Mouse (Mus musculus): Measurements from ENCODE around the gene Cog4. TPM values are rescaled to one million over a fixed set of nuclear protein-coding genes. Genes with fewer than 3 reads are reported as not detected.
A peak's percentile ranks its signal among the peaks of the same experiment; 100 is the strongest.

Cog4 gene
- total and polyA plus RNA-seq, 2 experiments from 2014 or later: 45.3 to 50.5 TPM

DNA sequence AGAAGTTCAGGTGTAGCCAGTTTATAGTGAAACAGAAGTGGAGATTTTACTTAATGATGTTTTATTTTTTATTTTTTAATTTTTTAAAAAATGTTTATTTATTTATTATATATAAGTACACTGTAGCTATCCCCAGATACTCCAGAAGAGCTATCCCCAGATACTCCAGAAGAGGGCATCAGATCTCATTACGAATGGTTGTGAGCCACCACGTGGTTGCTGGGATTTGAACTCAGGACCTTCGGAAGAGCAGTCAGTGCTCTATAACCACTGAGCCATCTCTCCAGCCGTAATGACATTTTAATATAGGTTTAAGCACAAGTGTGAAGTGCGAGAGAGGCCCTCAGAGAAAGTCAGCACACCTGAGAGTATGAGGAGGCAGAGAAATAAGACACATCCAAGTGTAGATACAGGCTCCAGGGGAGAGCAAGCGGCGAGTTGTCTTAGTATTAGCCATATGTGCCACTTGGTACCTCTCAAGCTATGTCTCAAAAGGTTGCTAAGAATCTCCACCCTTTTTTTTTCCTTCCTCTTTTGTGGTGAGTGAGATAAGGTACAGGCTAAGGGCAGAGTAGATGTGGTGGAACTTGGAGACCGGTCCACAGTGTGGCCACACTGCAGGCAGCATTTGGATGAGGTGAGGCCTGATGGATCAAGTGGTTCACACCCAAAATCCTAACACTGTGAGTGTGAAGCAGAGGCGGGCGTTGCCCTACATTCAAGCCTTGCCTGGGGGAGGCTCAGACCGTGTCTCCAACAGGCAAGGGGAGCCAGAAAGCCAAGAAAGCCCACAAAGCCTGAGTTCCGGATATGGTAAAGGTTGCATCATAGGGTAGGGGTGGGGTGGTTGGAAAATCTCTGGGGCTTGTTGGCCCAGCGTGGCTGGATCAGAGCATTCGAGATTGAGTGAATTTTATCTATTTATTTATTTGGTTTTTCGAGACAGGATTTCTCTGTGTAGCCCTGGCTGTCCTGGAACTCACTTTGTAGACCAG lies 65.5 kb downstream of the Cog4 start:
- Histone ChIP-seq H3K36me3 (ENCODE audit: insufficient read depth) (no peaks in the 10 kb centered on the region), H3K4me3 (ENCODE audit: low read depth, low read length) (no peak overlapping the region), H3K27me3 (ENCODE audit: insufficient read depth, low read length) (no peaks in the 10 kb centered on the region), H3K4me2 (ENCODE audit: low read depth) (no peak overlapping the region), H3K9me3 (ENCODE audit: low read length) (no peaks in the 10 kb centered on the region), H3K4me1 (ENCODE audit: insufficient read depth) (no peaks in the 10 kb centered on the region), H3K27ac (ENCODE audit: low read depth, low read length) (no peak overlapping the region), H3K9ac (no peak overlapping the region)
- WGBS: 87% methylated on average over 15 of the region's 15 CpGs
- no peak for ATAC-seq
- TF ChIP-seq CTCF (IDR thresholded peaks at IDR 0.05; ENCODE audit: low read depth): no peak
- DNase-seq: no peak

DNA sequence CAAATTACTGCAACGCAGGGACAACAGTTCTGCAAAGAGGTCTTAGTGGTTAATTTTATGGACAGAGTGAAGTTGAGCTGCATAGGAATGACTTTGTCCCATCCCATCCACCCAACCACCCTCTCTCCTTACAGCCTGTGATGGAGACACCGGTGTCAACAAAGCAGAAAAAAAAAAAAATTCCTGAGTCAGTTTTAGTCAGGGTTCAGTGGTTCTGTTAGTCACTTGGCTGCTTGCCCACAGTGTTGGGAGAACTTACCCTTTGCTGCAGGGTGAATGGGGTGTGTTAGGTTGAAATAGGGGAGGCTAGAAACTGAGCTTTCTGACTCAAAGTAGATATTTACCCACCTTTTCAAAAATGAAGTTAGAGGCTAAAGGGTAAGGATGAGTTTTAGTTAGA lies 71.0 kb downstream of the Cog4 start:
- Histone ChIP-seq H3K9me3 (ENCODE audit: low read length) (no peaks in the 10 kb centered on the region), H3K9ac (no peak overlapping the region), H3K4me2 (ENCODE audit: low read depth) (no peak overlapping the region), H3K4me3 (ENCODE audit: low read depth, low read length) (no peak overlapping the region), H3K36me3 (ENCODE audit: insufficient read depth) (no peaks in the 10 kb centered on the region), H3K4me1 (ENCODE audit: insufficient read depth) (peaks cover 14% of the 10 kb centered on the region), H3K27ac (ENCODE audit: low read depth, low read length) (no peak overlapping the region), H3K27me3 (ENCODE audit: insufficient read depth, low read length) (no peaks in the 10 kb centered on the region)
- DNase-seq (no peak), ATAC-seq (no peak)
- TF ChIP-seq CTCF (IDR thresholded peaks at IDR 0.05; ENCODE audit: low read depth): no peak
- WGBS: 58% methylated on average over 2 of the region's 2 CpGs

DNA sequence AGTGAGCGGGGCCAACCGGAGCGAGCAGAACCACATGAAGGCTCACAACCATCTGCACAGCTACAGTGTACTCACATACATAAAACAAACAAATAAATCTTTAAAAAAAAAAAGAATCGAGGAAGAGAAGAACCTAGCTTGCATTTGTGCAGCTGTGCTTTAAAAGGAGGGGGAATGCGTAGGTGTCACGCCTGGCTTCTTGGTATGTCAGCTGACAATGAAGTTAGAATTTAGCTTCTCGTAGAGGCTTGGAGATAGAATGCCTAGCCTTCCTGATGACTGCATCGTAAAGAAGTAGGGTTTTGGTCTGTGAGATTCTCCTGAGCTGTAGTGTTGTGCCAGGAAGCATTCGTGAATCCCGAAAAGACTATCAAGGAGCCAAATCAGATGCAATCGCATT lies 71.6 kb downstream of the Cog4 start:
- H3K9me3 ChIP-seq (ENCODE audit: low read length): no peaks in the 10 kb centered on the region
- H3K27ac ChIP-seq (ENCODE audit: low read depth, low read length): no peak overlapping the region
- ATAC-seq (no peak), DNase-seq (no peak)
- H3K36me3 ChIP-seq (ENCODE audit: insufficient read depth): no peaks in the 10 kb centered on the region
- H3K27me3 ChIP-seq (ENCODE audit: insufficient read depth, low read length): no peaks in the 10 kb centered on the region
- TF ChIP-seq CTCF (IDR thresholded peaks at IDR 0.05; ENCODE audit: low read depth): no peak
- WGBS: 88% methylated on average over 11 of the region's 11 CpGs
- H3K9ac ChIP-seq: no peak overlapping the region
- H3K4me1 ChIP-seq (ENCODE audit: insufficient read depth): peaks cover 14% of the 10 kb centered on the region
- no peak overlapping the region for H3K4me2 ChIP-seq (ENCODE audit: low read depth)
- no peak overlapping the region for H3K4me3 ChIP-seq (ENCODE audit: low read depth, low read length)

DNA sequence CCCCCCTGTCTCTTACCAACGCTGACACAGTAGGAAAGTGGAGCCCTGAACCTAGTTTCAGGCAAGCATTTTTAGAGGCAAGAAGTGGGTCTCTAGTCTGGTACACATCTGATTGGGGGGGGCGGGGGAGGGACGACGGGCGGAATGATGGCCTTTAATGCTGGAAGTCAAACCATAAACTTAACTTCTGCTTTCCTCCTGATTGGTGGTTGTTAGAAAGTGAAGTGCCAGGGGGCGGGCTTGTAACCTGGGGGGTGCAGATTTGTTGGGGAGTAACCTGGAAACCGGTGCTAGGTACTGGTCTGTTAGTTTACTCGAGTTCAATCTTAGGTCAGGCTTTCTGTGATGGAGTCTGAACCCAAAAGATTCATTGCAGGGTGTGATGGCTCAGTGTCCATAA lies 72.1 kb downstream of the Cog4 start:
- Histone ChIP-seq H3K4me2 (ENCODE audit: low read depth) (no peak overlapping the region), H3K27ac (ENCODE audit: low read depth, low read length) (no peak overlapping the region), H3K36me3 (ENCODE audit: insufficient read depth) (no peaks in the 10 kb centered on the region), H3K4me3 (ENCODE audit: low read depth, low read length) (no peak overlapping the region), H3K9ac (no peak overlapping the region), H3K27me3 (ENCODE audit: insufficient read depth, low read length) (no peaks in the 10 kb centered on the region), H3K4me1 (ENCODE audit: insufficient read depth) (peaks cover 14% of the 10 kb centered on the region), H3K9me3 (ENCODE audit: low read length) (no peaks in the 10 kb centered on the region)
- no peak for TF ChIP-seq CTCF (IDR thresholded peaks at IDR 0.05; ENCODE audit: low read depth)
- DNase-seq (no peak), ATAC-seq (no peak)
- 78% methylated on average over 8 of the region's 8 CpGs for WGBS

DNA sequence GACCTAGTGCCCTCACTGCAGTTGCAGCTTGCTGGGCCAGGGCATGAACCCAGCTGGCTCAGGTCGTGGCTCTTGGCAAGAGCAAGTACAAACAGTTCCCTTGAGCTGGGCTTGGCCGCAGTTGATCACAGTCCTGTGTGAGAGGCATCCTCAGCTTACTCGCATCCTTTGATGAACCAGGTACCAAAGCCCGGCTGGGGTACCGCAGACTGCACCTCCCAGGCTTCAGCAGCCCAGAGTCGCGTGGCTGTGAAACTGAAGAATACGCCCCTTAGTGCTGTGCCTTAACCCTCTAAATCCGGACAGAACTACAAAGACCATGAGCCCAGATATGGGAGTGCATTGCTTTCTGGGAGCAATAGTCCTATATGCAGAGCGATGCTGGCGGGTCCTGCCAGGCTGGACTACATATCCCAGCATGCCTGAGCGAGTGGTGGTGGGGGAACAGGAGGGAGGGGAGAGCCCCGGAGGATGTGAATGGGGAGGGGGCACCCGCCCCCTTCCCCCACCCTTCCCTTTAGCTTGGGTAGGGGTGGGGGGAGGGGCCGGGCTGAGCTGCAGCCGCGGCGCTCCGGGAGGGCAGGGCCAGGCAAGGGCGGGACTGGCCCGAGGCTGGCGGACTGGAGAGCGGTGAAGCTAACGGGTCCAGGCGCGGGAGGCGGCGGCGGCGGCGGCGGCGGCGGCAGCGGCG lies 73.1 kb downstream of the Cog4 start, which contains the start of gene St3gal2:
Gene St3gal2 (plus strand): TSS at position 582 of the 691 bp plus-strand sequence.
- TF ChIP-seq CTCF (IDR thresholded peaks at IDR 0.05; ENCODE audit: low read depth): peak; percentile 9; the same call in 1 of the 2 replicates
- peak; percentile 100 for ATAC-seq

DNA sequence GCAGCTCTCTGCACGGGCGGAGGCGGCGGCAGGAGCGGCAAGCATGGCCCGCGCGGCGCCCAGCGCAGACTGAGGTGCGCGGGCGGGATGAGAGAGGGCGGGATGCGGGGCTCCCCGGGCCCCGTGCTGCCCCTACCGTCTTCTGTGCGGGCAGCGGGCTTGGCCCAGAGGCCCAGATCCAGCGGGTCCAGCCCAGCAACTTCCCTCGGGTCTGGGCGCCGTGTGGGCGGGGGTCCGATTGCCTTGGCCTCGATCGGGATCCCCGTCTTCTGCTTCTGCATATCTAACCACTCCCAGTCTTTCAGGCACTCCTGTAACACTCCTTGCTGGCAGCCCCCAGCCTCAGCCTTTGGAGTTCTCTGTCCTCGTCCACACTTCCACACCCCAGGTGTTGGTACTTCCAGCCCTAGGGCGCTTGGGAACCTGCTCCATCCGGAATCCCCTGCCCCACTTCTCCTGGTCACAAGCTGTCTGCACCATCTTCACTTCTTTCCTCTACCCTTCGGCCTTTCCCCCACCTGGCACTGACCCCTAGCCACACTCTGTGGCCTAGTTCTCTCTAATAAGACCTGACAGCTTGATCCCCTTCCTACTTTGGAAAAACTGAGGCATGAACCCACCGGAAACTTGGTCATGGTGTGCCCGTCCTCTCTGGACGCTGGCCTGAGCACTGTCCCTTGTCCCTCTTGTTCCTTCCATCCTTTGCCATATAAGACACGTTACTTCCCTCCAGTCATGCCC lies 73.8 kb downstream of the Cog4 start:
- Histone ChIP-seq H3K27me3 (ENCODE audit: insufficient read depth, low read length) (no peaks in the 10 kb centered on the region), H3K9ac (peak overlapping the region; percentile 83), H3K4me1 (ENCODE audit: insufficient read depth) (peaks cover 14% of the 10 kb centered on the region), H3K27ac (ENCODE audit: low read depth, low read length) (peak overlapping the region; percentile 76), H3K4me2 (ENCODE audit: low read depth) (peak overlapping the region; percentile 79), H3K4me3 (ENCODE audit: low read depth, low read length) (peak overlapping the region; percentile 83), H3K9me3 (ENCODE audit: low read length) (no peaks in the 10 kb centered on the region), H3K36me3 (ENCODE audit: insufficient read depth) (no peaks in the 10 kb centered on the region)
- 7% methylated on average over 35 of the region's 37 CpGs for WGBS
- peak; percentile 77; the same call in 1 of the 2 replicates for ATAC-seq
- no peak for TF ChIP-seq CTCF (IDR thresholded peaks at IDR 0.05; ENCODE audit: low read depth)
- no peak for DNase-seq

More for the DNA sequence above, 73.1 kb downstream of the Cog4 start, which contains the start of gene St3gal2:
- H3K4me1 ChIP-seq (ENCODE audit: insufficient read depth): peaks cover 14% of the 10 kb centered on the region
- H3K27ac ChIP-seq (ENCODE audit: low read depth, low read length): peak within 1 kb of the TSS; percentile 76
- DNase-seq: peak; percentile 96
- H3K9ac ChIP-seq: peak within 1 kb of the TSS; percentile 83
- no peaks in the 10 kb centered on the region for H3K9me3 ChIP-seq (ENCODE audit: low read length)
- H3K4me3 ChIP-seq (ENCODE audit: low read depth, low read length): peak within 1 kb of the TSS; percentile 83
- no peaks in the 10 kb centered on the region for H3K27me3 ChIP-seq (ENCODE audit: insufficient read depth, low read length)
- 9% methylated on average over 30 of the region's 36 CpGs for WGBS
- H3K36me3 ChIP-seq (ENCODE audit: insufficient read depth): no peaks in the 10 kb centered on the region
- peak within 1 kb of the TSS; percentile 79 for H3K4me2 ChIP-seq (ENCODE audit: low read depth)
